Mouse (Mus musculus) lung, postnatal 25 days (tissue): ENCODE data around the gene Pde4d.
A peak's percentile ranks its signal among the peaks of the same experiment; 100 is the strongest.

ENCODE experiments used
- DNase-seq: peaks from one replicate; pipeline ENCODE4 v3.0.0; 2022; ENCODE audit warnings: low spot score

The Pde4d gene

GRCm38 (mm10) chr13:109239296-109239695 lies 789.5 kb downstream of the Pde4d start:
- DNase-seq = peak; percentile 79

- DNase-seq = peak; percentile 76
Observed at GRCm38 (mm10) chr13:109242456-109243050, 792.8 kb downstream of the Pde4d start.

- peak; percentile 68 for DNase-seq
Observed at GRCm38 (mm10) chr13:109243160-109243559, 793.4 kb downstream of the Pde4d start.

- no peak for DNase-seq
Observed at GRCm38 (mm10) chr13:109247061-109247460, 797.3 kb downstream of the Pde4d start.

GRCm38 (mm10) chr13:109249315-109249714 lies 799.6 kb downstream of the Pde4d start:
- DNase-seq = no peak

- DNase-seq = no peak
Observed at GRCm38 (mm10) chr13:109255634-109256033, 805.9 kb downstream of the Pde4d start.

- peak; percentile 45 for DNase-seq
Observed at GRCm38 (mm10) chr13:109260220-109260795, 810.6 kb downstream of the Pde4d start.

GRCm38 (mm10) chr13:109260796-109261516 lies 811.2 kb downstream of the Pde4d start:
- DNase-seq = no peak

- no peak for DNase-seq
Observed at GRCm38 (mm10) chr13:109261642-109262220, 812.0 kb downstream of the Pde4d start.

- no peak for DNase-seq
Observed at GRCm38 (mm10) chr13:109262501-109262900, 812.8 kb downstream of the Pde4d start.

- no peak for DNase-seq
Observed at GRCm38 (mm10) chr13:109263833-109264232, 814.1 kb downstream of the Pde4d start.

- DNase-seq = no peak
Observed at GRCm38 (mm10) chr13:109268253-109268652, 818.5 kb downstream of the Pde4d start.

GRCm38 (mm10) chr13:109268659-109269322 lies 819.0 kb downstream of the Pde4d start:
- DNase-seq = no peak

GRCm38 (mm10) chr13:109274869-109275268 lies 825.1 kb downstream of the Pde4d start:
- no peak for DNase-seq

- DNase-seq = no peak
Observed at GRCm38 (mm10) chr13:109277792-109278191, 828.0 kb downstream of the Pde4d start.

- peak; percentile 36 for DNase-seq
Observed at GRCm38 (mm10) chr13:109278504-109278912, 828.8 kb downstream of the Pde4d start.

GRCm38 (mm10) chr13:109279211-109279610 lies 829.5 kb downstream of the Pde4d start:
- no peak for DNase-seq

- DNase-seq = no peak
Observed at GRCm38 (mm10) chr13:109280433-109280832, 830.7 kb downstream of the Pde4d start.

GRCm38 (mm10) chr13:109287465-109287864 lies 837.7 kb downstream of the Pde4d start:
- no peak for DNase-seq

- no peak for DNase-seq
Observed at GRCm38 (mm10) chr13:109290922-109291321, 841.2 kb downstream of the Pde4d start.

GRCm38 (mm10) chr13:109293011-109293410 lies 843.3 kb downstream of the Pde4d start:
- no peak for DNase-seq

- no peak for DNase-seq
Observed at GRCm38 (mm10) chr13:109296347-109297037, 846.7 kb downstream of the Pde4d start.
